Mouse (Mus musculus) kidney, postnatal 0 days (tissue): Measurements from ENCODE around the gene Accs. TPM values are rescaled to one million over a fixed set of nuclear protein-coding genes. Genes with fewer than 3 reads are reported as not detected.
A peak's percentile ranks its signal among the peaks of the same experiment; 100 is the strongest.

Experiments used
- ATAC-seq: fragments of 200-750 bp; cut with Nextera tagmentation; replicated peaks from 2 replicates; pipeline ENCODE4 v1.8.0; 2017; ENCODE audit warnings: low read depth, moderate number of reproducible peaks, moderate TSS enrichment, moderate library complexity; ENCODE audit not compliant: low FRiP score
- DNase-seq: peaks from one replicate; pipeline ENCODE4 v3.0.0-alpha.2; 2016; ENCODE audit warnings: low spot score
- H3K27ac ChIP-seq: fragments of 300-500 bp; sonication (generic); 2 replicates; pipeline ENCODE4 v1.5.1; 2014; ENCODE audit warnings: mild to moderate bottlenecking
- H3K27me3 ChIP-seq: fragments of 300-500 bp; sonication (generic); 2 replicates; pipeline ENCODE4 v1.6.1; 2014; ENCODE audit warnings: low read length, mixed read lengths; ENCODE audit not compliant: insufficient read depth
- H3K36me3 ChIP-seq: fragments of 300-500 bp; sonication (generic); 2 replicates; pipeline ENCODE4 v1.6.1; 2014; ENCODE audit warnings: low read length, mixed read lengths; ENCODE audit not compliant: insufficient read depth
- H3K4me1 ChIP-seq: fragments of 300-500 bp; sonication (generic); replicated peaks from 2 replicates; pipeline ENCODE4 v1.6.1; 2014; ENCODE audit warnings: antibody characterized with exemption, low read length, mixed read lengths; ENCODE audit not compliant: insufficient read depth
- H3K4me2 ChIP-seq: fragments of 300-500 bp; sonication (generic); 2 replicates; pipeline ENCODE4 v1.6.1; 2014; ENCODE audit warnings: mild to moderate bottlenecking, low read length, moderate library complexity, mixed read lengths
- H3K4me3 ChIP-seq: fragments of 300-500 bp; sonication (generic); replicated peaks from 2 replicates; pipeline ENCODE4 v1.5.1; 2014; ENCODE audit warnings: low read depth, low read length
- H3K9ac ChIP-seq: fragments of 300-500 bp; sonication (generic); 2 replicates; pipeline ENCODE4 v1.6.1; 2014; ENCODE audit warnings: low read depth, low read length
- H3K9me3 ChIP-seq: fragments of 300-500 bp; sonication (generic); replicated peaks from 2 replicates; pipeline ENCODE4 v1.6.1; 2016; ENCODE audit warnings: low read length, inconsistent platforms, mixed read lengths
- CTCF ChIP-seq: IDR thresholded peaks from 2 replicates; pipeline ENCODE4 v1.5.1; 2016; ENCODE audit warnings: antibody characterized with exemption, low read depth, mild to moderate bottlenecking, moderate library complexity
- WGBS: fragments of 180-500 bp; shearing (Covaris S2); extraction: QIAGEN DNeasy Blood & Tissue Kit; methylation state at CpG from one replicate; pipeline ENCODE4 v1.1.7; 2014; 5-methylcytosine and 5-hydroxymethylcytosine counted together
- polyA plus RNA-seq: library from polyadenylated mRNA; unstranded; fragments of >200 nt; fragmentation: Nextera tagmentation; extraction: Ambion mirVana; gene quantifications from 2 replicates; pipeline ENCODE4 v1.2.1, GENCODE M21; 2015

The Accs gene
- polyA plus RNA-seq, 1 experiment from 2014 or later, result 7.6 TPM

GRCm38 (mm10) chr2:93805523-93805922 lies 44.2 kb downstream of the Accs start:
- Histone ChIP-seq H3K9ac (no peak overlapping the region), H3K36me3 (peaks cover 43% of the 10 kb centered on the region), H3K4me3 (no peak overlapping the region), H3K4me1 (no peaks in the 10 kb centered on the region), H3K27ac (no peak overlapping the region), H3K9me3 (no peaks in the 10 kb centered on the region), H3K27me3 (no peaks in the 10 kb centered on the region), H3K4me2 (no peak overlapping the region)
- TF ChIP-seq CTCF, result no peak
- no peak for ATAC-seq
- 90% methylated on average over 4 of the region's 4 CpGs for WGBS
- DNase-seq, result no peak

GRCm38 (mm10) chr2:93805066-93805465 lies 44.7 kb downstream of the Accs start:
- H3K9me3 ChIP-seq, result no peaks in the 10 kb centered on the region
- H3K9ac ChIP-seq, result no peak overlapping the region
- peaks cover 38% of the 10 kb centered on the region for H3K36me3 ChIP-seq
- TF ChIP-seq CTCF, result no peak
- H3K27ac ChIP-seq, result no peak overlapping the region
- no peak overlapping the region for H3K4me3 ChIP-seq
- no peaks in the 10 kb centered on the region for H3K27me3 ChIP-seq
- no peak overlapping the region for H3K4me2 ChIP-seq
- no peak for ATAC-seq
- no peak for DNase-seq
- no peaks in the 10 kb centered on the region for H3K4me1 ChIP-seq
- 88% methylated on average over 5 of the region's 5 CpGs for WGBS

GRCm38 (mm10) chr2:93802947-93803346 lies 46.8 kb downstream of the Accs start:
- ATAC-seq (no peak), DNase-seq (no peak)
- no peaks in the 10 kb centered on the region for H3K27me3 ChIP-seq
- H3K4me2 ChIP-seq, result no peak overlapping the region
- no peak overlapping the region for H3K9ac ChIP-seq
- H3K36me3 ChIP-seq, result peaks cover 35% of the 10 kb centered on the region
- WGBS, result 97% methylated on average over 2 of the region's 2 CpGs
- H3K9me3 ChIP-seq, result no peaks in the 10 kb centered on the region
- no peaks in the 10 kb centered on the region for H3K4me1 ChIP-seq
- no peak overlapping the region for H3K4me3 ChIP-seq
- no peak overlapping the region for H3K27ac ChIP-seq
- no peak for TF ChIP-seq CTCF

- Histone ChIP-seq H3K36me3 (peaks cover 34% of the 10 kb centered on the region), H3K9me3 (no peaks in the 10 kb centered on the region), H3K4me2 (no peak overlapping the region), H3K27ac (no peak overlapping the region), H3K4me3 (no peak overlapping the region), H3K9ac (no peak overlapping the region), H3K4me1 (no peaks in the 10 kb centered on the region), H3K27me3 (no peaks in the 10 kb centered on the region)
- DNase-seq (no peak), ATAC-seq (no peak)
- no peak for TF ChIP-seq CTCF
- WGBS, result 79% methylated on average over 7 of the region's 7 CpGs
Observed at GRCm38 (mm10) chr2:93801097-93801496, 48.6 kb downstream of the Accs start.

GRCm38 (mm10) chr2:93797162-93797795 lies 52.5 kb downstream of the Accs start:
- DNase-seq (no peak), ATAC-seq (no peak)
- H3K36me3 ChIP-seq, result peaks cover 34% of the 10 kb centered on the region; the same call in 1 of the 2 replicates
- H3K9me3 ChIP-seq, result no peaks in the 10 kb centered on the region
- H3K4me2 ChIP-seq, result no peak overlapping the region
- WGBS, result 77% methylated on average over 19 of the region's 19 CpGs
- no peak overlapping the region for H3K9ac ChIP-seq
- no peaks in the 10 kb centered on the region for H3K27me3 ChIP-seq
- H3K4me1 ChIP-seq, result no peaks in the 10 kb centered on the region
- H3K4me3 ChIP-seq, result no peak overlapping the region
- no peak overlapping the region for H3K27ac ChIP-seq
- peak; percentile 11; the same call in 1 of the 2 replicates for TF ChIP-seq CTCF

- no peak overlapping the region for H3K9ac ChIP-seq
- H3K4me1 ChIP-seq, result no peaks in the 10 kb centered on the region; the same call in 1 of the 2 replicates
- ATAC-seq (no peak), DNase-seq (no peak)
- no peak overlapping the region for H3K4me2 ChIP-seq
- no peak overlapping the region for H3K4me3 ChIP-seq
- H3K27ac ChIP-seq, result no peak overlapping the region
- no peaks in the 10 kb centered on the region for H3K27me3 ChIP-seq
- no peaks in the 10 kb centered on the region for H3K9me3 ChIP-seq
- no peak for TF ChIP-seq CTCF
- H3K36me3 ChIP-seq, result peaks cover 34% of the 10 kb centered on the region; the same call in 1 of the 2 replicates
- WGBS, result 95% methylated on average over 5 of the region's 5 CpGs
Observed at GRCm38 (mm10) chr2:93794375-93794774, 55.4 kb downstream of the Accs start.
